Mouse (Mus musculus): ENCODE data around the gene Ifit1bl1.
"Not testable (repeated sequence)": the region's sequence is repeated elsewhere in the genome, so short reads cannot be mapped to it uniquely, and the experiment has no call there.

The Ifit1bl1 gene

DNA sequence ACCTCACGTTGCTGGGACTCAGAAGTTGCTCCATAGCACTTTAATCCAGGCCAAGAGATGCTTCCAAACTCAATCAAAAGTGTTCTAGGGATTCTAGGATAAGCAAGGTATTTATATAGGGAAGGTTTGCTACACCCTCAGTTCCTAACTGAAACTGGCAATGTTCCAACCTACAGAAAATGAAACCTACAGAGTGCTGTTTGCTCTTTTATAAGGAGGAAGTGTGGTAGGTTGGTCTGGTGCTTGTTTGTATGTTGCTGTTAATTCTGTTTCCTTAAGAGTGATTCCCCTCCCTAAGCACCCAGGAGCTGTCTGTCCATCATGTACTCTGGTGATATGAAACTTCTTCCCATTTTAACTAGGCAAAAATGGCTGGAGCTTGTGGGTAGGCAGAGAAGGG, at the start of gene Ifit1bl1:
Gene Ifit1bl1 (minus strand): TSS at position 69 of the 400 bp plus-strand sequence.
- DNase-seq (ENCODE audit: low spot score in 2 of 2) = not testable (repeated sequence)

DNA sequence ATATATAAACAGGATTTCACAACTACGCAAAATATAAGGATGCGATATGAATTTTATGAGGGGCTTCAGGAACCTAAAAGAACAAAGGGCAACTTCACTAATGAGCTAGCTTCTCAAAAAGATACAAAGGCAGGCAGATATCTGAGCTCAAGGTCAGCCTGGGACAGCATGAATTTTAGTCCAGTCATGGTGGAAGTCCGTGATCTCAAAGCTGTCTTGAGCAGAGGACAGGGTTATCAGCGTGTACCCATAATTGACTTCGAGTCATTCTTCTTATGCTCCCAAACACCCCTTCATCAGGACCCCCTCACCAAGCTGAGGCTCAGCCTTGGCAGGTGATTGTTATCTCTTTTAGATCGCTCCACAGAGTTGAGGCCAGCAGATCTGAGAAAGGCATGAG, 49.2 kb upstream of the Ifit1bl1 start:
- DNase-seq (ENCODE audit: low spot score in 2 of 2) = no peak

DNA sequence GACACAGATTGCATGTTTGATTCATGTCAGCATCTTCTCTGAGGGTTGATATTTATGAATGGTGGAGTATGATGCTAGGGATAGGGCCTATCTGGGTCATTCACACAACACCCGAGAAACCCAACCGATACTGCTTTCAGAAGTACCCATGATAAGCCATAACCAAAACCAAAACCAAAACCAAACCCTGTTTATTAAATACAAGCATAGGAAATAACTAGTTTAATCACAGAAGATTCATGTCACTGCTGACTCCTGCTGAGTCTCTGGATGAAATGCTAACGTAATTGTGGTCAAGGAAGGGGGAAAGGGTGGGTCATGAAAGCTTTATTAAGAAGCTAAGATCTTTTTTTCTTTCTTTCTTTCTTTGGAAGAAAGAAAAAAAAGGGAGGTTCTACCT, 48.5 kb upstream of the Ifit1bl1 start:
- DNase-seq (ENCODE audit: low spot score in 2 of 2) = no peak

DNA sequence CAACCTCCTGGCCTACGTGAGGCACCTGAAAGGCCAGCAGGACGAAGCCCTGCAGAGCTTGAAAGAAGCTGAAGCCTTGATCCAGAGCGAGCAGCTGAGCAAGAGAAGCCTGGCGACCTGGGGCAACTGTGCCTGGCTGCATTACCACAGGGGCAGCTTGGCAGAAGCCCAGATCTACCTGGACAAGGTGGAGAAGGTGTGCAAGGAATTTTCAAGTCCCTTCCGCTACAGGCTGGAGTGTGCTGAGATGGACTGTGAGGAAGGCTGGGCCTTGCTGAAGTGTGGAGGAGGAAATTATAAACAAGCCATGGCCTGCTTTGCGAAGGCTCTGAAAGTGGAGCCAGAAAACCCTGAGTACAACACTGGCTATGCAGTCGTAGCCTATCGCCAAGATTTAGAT, 45.9 kb upstream of the Ifit1bl1 start:
- not testable (repeated sequence) for DNase-seq (ENCODE audit: low spot score in 2 of 2)

DNA sequence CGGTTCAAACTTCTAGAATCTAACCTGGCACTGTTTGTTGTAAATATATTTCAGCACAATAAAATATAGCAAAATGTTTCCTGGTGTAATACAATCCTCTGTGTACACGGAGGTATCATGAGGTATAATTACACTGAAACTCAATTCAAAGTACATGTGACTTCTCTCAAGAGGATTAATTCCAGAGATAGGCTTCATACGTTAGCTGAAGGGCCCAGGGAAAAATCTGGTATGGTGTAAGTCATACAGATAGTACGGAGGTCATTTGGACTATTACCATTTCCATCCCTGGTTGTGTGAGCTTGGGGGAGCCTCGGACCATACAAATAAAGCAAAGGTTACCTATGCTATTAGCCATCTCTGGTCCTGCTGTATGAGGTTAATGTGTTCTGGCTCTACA, 40.9 kb upstream of the Ifit1bl1 start:
- no peak for DNase-seq (ENCODE audit: low spot score in 2 of 2)

DNA sequence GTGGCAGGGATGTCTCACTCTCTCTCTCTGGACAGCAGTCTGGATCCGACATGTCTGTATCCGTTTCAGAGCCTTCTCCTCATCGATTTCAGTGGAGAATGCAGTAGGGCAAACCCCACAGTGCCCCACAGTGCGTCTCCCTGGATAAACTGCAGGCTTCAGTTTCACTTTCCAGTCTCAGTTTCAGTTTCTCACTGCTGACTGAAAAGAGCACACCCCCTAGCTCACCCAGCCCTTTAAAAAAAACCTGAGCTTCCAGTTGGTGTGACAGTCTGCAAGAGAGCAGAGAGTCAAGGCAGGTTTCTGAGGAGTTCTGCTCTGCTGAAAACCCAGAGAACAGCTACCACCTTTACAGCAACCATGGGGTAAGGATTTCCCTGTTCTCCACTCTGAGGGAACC, 38.9 kb upstream of the Ifit1bl1 start, which contains the start of the genes Ifit1bl2 and Ifit1:
Gene Ifit1bl2 (minus strand): TSS at position 121 of the 400 bp plus-strand sequence.
Gene Ifit1 (plus strand): TSS at position 249 of the 400 bp plus-strand sequence.
- DNase-seq (ENCODE audit: low spot score in 2 of 2) = no peak

DNA sequence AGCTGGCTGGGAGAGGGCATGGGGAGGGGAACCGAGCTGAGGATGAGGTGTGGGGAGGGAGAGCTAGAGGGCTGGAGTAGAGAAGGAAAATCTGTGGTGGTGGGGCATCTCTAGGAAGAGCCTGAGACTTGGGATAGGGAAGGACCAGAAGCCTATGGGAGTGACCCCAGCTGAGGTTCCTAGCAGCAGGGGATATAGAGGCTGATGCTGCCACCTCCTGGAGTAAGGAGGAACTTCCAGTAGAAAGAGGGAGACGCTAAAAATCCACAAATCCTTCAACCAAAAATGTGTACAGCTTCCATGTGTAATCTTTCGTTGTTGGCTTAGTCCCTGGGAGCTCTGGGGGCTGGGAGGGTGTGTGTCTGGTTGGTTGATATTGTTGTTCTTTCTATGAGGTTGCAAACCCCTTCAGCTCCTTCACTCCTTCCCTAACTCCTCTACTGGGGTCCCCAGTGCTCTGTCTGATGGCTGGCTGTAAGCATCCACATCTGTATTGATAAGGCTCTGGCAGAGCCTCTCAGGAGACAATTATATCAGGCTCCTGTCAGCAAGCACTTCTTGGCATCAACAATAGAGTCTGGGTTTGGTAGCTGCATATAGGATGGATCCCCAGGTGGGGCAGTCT, 35.3 kb upstream of the Ifit1bl1 start:
- DNase-seq (ENCODE audit: low spot score in 2 of 2) = peak in 1 of 2 experiments; percentile 29

DNA sequence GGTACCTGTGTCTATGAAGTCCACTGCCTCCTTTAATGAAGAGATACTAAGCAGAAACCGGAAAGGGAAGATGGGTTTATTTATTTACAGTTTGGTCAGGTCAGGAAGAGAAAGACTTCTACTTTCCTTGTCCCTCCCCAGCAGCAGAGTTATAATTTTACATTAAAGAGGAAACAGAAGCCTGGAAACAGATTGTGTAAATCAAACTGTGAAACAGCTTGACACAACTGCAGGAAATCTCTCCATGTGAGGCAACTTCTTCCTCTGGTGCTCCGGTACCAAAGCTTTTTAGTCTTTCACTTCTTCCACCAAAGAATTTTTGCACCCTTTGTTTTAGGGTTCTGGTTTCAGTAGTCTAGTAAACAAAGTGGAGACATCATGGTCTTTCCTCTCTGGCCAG, 31.7 kb upstream of the Ifit1bl1 start:
- DNase-seq (ENCODE audit: low spot score in 2 of 2) = no peak

DNA sequence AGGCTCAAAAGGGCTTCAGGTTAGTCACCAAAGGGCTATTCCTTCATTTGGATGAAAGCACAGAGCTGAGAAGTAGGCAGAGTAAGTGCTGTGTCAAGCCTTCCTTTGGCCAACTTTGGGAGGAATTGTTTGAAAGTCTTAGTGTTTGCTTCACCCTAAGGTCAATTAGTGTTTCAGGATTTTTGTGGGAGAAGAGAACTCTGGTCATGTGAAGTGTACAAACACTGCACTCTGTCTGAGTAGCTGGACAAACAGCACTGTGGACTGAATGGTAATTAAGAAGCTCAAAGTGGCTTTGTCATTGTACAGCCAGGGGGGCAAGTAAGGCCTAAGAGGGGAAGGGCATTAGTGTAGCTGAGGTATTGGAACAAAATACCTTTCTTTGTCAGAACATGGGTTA, 29.7 kb upstream of the Ifit1bl1 start:
- no peak for DNase-seq (ENCODE audit: low spot score in 2 of 2)

DNA sequence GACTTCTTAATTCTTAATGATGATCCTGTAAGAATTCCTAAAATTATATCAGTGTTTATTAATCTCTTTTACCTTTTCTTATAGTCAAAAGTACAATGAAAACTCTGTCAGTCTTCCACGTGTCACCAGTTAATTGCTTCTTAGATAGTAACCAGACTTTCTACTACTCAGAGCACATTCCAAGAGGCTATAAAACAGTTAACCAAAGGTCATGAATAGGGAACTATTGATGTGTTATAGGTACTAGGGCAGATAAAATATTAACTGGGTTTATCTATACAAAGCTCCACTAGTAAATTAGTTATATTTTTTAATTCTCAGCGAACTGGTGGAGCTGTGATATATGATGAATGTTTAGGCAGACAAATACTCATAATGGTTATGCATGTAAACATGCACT, 25.7 kb upstream of the Ifit1bl1 start:
- no peak for DNase-seq (ENCODE audit: low spot score in 2 of 2)

DNA sequence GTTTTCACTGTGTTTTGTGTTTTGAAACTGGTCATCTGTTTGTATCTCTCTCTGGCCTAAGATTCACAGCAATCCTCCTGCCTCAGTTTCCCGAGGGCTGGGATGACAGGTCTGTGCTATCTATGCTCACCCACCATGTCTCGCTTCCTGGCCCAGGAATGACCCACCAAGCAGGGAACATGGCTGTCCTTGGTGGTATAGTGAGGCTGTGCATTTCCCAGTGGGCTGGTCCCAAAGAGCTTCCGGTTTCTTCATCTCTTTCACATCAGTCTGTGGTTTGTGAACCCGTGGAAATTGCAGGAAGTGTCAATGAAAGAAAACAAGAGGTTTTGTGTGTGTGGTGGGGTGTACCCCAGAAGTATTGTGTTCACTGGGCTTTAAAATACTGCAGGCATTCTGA, 22.9 kb upstream of the Ifit1bl1 start:
- no peak for DNase-seq (ENCODE audit: low spot score in 2 of 2)

DNA sequence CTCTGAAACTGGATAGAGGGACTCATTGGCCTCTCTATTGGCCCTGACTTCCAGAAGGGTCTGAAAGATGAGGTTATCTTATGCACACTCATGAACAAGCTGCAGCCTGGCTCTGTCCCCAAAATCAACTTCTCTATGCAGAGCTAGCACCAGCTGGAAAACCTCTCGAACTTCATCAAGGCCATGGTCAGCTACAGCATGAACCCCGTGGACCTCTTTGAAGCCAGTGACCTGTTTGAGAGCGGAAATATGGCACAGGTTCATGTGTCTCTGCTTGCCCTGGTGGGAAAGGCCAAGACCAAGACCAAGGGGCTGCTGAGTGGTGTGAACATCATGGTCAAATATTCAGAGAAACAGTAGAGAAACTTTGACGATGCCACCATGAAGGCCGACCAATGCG, 22.0 kb upstream of the Ifit1bl1 start:
- no peak for DNase-seq (ENCODE audit: low spot score in 2 of 2)

DNA sequence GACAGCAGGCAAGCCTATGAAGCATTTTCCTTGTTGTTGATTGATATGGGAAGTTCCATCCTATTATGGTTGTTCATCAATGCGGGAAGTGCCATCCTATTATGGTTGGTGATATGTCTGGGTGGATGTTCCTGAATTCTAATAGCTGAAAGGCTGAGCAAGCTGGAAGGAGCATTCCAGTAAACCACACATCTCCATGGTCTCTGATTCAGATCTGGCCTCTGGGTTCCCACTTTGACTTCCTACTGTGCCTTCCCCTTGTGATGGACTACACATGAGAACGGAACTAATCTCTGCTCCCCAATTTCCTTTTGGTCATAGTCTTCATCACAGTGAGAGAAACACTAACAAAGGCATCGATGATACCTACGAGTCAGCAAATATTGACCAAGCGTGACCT, 19.1 kb upstream of the Ifit1bl1 start:
- DNase-seq (ENCODE audit: low spot score in 2 of 2) = no peak

DNA sequence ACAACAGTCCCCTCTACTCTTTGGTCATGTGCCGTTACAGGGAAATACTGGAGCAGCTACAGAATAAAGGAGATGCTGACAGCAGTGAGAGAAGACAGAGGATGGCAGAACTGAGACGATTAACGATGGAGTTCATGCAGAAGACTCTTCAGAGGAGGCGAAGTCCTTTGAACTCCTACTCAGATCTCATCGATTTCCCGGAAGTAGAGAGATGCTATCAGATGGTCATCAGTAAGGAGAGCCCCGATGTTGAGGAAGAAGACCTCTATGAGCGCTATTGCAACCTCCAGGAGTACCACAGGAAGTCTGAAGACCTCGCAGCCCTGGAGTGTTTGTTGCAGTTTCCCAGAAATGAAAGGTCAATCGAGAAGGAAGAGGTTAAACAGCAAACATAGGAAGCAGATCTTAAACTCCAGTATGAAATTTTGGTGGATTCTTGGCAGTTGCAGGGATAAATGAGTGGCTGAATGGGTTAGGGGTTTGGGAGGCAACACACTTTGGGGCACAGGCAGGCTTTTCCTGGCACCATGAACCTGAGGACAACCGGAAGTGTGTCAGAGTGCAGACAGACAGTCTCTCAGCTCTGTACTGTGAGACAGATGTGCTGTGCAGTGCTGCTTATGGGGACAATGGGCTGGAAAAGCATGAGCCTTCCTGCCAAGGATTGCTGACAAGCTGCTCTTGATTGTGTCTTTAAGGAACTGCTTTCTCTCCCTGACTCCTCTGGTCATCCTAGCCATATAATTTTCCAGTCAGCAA, 10.7 kb upstream of the Ifit1bl1 start:
- not testable (repeated sequence) for DNase-seq (ENCODE audit: low spot score in 2 of 2)

DNA sequence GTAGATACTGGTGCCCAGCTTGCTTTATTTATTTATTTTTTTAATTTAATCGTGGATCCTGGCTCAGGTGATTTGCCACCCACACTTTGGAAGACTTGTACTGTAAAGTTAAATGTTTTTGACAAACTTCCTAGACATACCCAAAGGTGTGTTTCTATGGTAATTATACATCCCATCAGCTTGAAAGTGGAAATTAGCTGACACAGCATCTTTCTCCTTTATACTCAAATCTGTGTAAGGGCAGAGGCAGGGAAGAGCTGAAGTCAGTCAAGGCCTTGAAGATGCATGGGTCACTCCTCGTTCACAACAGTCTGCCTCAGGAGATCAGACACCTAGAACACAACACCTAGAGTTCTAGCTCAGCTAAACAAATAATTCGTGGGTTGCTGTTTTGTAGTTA, 8.4 kb upstream of the Ifit1bl1 start:
- DNase-seq (ENCODE audit: low spot score in 2 of 2) = not testable (repeated sequence)

DNA sequence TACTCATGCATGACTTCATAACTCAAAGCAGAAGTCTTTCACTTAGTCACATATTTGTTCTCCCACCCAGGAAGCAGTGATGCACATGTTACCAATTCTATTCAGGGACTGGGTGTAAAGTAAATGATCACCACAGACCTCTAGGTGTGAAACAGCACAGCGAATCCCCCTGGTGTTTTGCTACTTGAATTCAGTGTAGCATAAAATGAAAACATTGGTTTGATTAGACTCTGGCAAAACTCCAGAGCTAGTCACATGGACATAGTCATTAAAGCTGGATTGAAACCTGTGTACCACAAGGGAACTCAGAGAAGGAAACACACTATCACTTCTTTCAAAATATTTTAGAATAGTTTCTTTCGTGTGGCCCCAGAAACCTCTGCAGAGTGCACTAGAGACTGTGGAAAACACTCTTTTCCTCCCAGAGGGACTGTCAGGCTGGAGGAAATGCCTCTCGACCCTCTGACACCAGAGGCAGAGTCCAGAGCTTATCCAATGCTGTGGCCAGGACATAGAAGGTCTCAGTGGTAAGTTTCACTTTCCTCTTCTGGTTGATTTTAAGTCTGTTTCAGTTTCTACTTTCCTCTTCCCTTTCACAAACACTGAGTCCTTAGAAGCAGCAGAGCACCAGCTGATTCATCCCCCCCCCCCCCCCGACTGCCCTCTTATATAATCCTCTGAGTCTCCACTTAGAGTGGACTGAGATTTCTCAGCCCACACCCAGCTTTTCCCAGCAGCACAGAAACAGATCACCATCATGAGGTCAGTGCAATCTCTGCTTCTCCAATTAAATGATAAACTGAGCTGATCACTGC, 5.7 kb upstream of the Ifit1bl1 start, which contains the start of gene Ifit3b:
Gene Ifit3b (plus strand): TSS at position 734 of the 815 bp plus-strand sequence.
- DNase-seq (ENCODE audit: low spot score in 2 of 2) = not testable (repeated sequence)

DNA sequence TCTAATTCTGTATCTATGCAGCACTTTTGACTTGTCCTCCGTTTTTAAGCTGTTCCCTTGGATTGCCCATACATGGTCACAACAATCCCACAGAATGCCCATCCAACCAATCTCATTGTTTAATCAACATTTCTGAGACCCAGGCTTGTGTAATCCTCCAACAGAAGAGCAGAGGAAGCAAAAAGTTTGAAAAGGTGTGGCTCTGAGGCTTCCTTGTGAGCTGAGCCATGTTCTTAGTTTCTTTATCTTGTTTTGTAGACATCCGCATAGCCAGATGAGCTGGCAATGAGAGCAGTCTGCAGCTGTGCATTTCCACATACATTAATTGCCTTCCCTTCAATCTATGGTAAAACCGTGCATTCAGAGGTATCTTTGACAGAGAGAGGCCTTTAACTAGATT, 3.7 kb upstream of the Ifit1bl1 start:
- DNase-seq (ENCODE audit: low spot score in 2 of 2) = no peak

DNA sequence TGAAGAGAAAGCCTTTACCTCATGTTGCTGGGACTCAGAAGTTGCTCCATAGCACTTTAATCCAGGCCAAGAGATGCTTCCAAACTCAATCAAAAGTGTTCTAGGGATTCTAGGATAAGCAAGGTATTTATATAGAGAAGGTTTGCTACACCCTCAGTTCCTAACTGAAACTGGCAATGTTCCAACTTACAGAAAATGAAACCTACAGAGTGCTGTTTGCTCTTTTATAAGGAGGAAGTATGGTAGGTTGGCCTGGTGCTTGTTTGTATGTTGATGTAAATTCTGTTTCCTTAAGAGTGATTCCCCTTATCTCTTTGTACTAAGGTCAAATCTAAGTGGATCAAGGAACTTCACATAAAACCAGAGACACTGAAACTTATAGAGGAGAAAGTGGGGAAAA, 2.5 kb downstream of the Ifit1bl1 start:
- DNase-seq (ENCODE audit: low spot score in 2 of 2) = not testable (repeated sequence)

DNA sequence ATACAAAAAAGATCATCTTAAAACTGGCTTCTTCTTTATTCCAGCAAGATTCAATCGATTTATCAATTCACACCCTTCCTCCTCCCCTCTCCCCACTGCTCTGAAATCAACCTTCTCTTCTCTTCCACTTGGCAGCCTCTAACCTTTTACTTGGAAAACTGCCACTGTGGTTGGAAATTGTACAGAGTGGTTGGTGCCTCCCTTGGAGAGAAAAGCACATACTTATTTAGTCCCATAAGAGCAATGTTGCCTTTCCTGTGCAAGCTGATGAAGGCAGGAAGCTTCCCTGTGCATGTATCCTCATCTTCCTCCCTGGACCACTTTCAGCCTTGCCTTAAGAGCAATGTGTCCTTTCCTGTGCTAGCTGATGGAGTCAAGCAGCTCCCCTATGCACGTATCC, 3.4 kb downstream of the Ifit1bl1 start:
- DNase-seq (ENCODE audit: low spot score in 2 of 2) = peak in 1 of 2 experiments; percentile 36

DNA sequence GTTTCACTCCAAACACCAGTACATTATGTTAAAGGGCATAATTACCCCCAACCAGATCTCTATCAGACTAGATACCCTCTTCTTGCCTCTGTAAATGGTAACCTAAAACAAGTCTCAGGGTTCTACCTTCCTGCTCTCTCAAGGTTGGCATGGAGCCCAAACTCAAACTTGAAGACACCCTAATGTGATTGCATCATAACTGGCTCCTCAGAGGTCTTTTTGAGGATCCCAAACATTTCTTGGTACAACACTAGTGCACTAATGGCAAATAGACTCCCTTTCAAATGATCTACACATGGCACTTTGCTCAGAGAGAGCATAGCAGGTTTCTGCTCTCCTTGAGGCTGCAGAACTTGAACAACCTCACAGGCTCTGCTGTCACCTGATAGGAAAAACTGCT, 4.9 kb downstream of the Ifit1bl1 start:
- no peak for DNase-seq (ENCODE audit: low spot score in 2 of 2)

DNA sequence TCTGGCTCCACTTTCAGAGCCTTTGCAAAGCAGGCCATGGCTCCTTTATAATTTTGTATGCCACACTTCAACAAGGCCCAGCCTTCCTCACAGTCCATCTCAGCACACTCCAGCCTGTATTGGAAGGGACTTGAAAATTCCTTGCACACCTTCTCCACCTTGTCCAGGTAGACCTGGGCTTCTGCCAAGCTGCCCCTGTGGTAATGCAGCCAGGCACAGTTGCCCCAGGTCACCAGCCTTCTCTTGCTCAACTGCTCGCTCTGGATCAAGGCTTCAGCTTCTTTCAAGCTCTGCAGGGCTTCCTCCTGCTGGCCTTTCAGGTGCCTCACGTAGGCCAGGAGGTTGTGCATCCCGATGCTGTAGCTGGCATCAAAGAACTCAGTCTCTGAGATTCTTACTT, 7.2 kb downstream of the Ifit1bl1 start:
- not testable (repeated sequence) for DNase-seq (ENCODE audit: low spot score in 2 of 2)

DNA sequence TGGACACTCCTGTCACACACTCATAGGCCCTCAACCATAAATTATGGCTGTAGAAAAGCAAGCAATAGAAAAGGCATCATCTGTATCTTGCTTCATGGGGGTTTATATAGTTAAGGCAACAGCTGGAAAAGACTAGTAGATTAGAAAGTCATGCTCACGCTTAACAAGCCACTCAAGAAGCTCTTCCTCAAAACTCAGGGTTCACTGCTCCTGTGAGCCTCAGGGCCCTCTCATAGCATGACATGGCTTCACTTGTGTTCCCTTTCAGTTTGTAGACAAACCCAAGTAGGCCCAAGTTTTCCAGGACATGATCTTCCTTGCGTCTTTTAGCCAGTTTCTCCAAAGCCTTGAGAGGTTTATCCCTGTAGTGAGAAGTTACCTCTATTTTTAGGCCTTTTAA, 8.3 kb downstream of the Ifit1bl1 start:
- DNase-seq (ENCODE audit: low spot score in 2 of 2) = no peak
